Mouse (Mus musculus): ENCODE results near the gene Icam4. TPM values are rescaled to one million over a fixed set of nuclear protein-coding genes. Genes with fewer than 3 reads are reported as not detected.
"Not testable (repeated sequence)": the region's sequence is repeated elsewhere in the genome, so short reads cannot be mapped to it uniquely, and the experiment has no call there.

Gene Icam4
- polyA plus RNA-seq, 1 experiment, result 8.1 TPM

DNA sequence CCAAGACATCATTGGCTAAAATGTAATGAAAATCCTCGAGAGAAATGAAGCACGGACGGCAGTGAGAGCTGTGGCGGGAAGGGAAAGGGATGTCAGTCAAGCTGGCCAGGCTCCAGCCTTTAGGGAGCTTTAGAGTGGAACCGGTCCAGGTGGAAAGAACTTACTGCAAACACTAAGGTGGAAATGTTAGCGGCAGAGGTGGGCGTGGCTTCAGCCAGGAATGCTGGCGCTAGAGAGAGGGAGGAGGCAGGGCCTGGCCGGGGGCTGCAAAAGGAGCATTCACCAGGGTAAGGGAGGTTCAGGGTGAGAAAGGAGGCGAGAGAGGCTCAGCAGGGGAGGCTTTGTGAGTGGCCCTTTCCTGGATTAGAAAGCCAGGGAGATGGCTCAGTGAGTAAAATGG, 38.3 kb upstream of the Icam4 start:
- no peak overlapping the region for H3K27ac ChIP-seq (ENCODE audit: insufficient read depth, low read length)
- no peaks in the 10 kb centered on the region for H3K27me3 ChIP-seq (ENCODE audit: control insufficient read depth, insufficient read depth, low read length)
- TF ChIP-seq POLR2A (IDR thresholded peaks at IDR 0.05; ENCODE audit: low read depth, low read length) (no peak), CTCF (IDR thresholded peaks at IDR 0.05; ENCODE audit: extremely low read depth, insufficient read depth, insufficient read length, insufficient replicate concordance) (no peak)
- no peak overlapping the region for H3K4me3 ChIP-seq (ENCODE audit: extremely low read depth, insufficient read depth, insufficient read length)
- WGBS, result 43% methylated on average over 10 of the region's 10 CpGs
- no peaks in the 10 kb centered on the region for H3K4me1 ChIP-seq (ENCODE audit: control insufficient read depth, insufficient read depth, insufficient read length)
- DNase-seq (ENCODE audit: low read depth in 1 of 2, low spot score in 2 of 2), result no peak
- H3K36me3 ChIP-seq (ENCODE audit: control insufficient read depth, insufficient read depth, low read length), result no peaks in the 10 kb centered on the region

DNA sequence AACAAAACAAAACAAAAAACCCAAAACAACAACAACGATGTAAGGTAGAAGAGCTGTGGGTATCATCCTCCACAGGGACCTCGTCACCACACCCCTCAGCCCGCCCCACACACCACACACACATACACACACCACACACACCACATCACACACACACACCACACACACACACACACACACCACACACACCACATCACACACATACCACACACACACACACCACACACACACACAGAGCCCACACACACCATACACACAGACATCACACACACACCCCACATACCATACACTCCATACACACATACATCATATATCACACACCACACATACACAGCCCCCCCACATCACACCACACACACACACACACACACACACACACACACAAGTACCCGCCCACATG, 37.6 kb upstream of the Icam4 start:
- H3K27me3 ChIP-seq (ENCODE audit: control insufficient read depth, insufficient read depth, low read length), result no peaks in the 10 kb centered on the region
- H3K27ac ChIP-seq (ENCODE audit: insufficient read depth, low read length), result no peak overlapping the region
- DNase-seq (ENCODE audit: low read depth in 1 of 2, low spot score in 2 of 2), result no peak
- TF ChIP-seq POLR2A (IDR thresholded peaks at IDR 0.05; ENCODE audit: low read depth, low read length) (no peak), CTCF (IDR thresholded peaks at IDR 0.05; ENCODE audit: extremely low read depth, insufficient read depth, insufficient read length, insufficient replicate concordance) (no peak)
- no peaks in the 10 kb centered on the region for H3K36me3 ChIP-seq (ENCODE audit: control insufficient read depth, insufficient read depth, low read length)
- no peak overlapping the region for H3K4me3 ChIP-seq (ENCODE audit: extremely low read depth, insufficient read depth, insufficient read length)
- WGBS, result 100% methylated on average over 4 of the region's 4 CpGs
- no peaks in the 10 kb centered on the region for H3K4me1 ChIP-seq (ENCODE audit: control insufficient read depth, insufficient read depth, insufficient read length)

DNA sequence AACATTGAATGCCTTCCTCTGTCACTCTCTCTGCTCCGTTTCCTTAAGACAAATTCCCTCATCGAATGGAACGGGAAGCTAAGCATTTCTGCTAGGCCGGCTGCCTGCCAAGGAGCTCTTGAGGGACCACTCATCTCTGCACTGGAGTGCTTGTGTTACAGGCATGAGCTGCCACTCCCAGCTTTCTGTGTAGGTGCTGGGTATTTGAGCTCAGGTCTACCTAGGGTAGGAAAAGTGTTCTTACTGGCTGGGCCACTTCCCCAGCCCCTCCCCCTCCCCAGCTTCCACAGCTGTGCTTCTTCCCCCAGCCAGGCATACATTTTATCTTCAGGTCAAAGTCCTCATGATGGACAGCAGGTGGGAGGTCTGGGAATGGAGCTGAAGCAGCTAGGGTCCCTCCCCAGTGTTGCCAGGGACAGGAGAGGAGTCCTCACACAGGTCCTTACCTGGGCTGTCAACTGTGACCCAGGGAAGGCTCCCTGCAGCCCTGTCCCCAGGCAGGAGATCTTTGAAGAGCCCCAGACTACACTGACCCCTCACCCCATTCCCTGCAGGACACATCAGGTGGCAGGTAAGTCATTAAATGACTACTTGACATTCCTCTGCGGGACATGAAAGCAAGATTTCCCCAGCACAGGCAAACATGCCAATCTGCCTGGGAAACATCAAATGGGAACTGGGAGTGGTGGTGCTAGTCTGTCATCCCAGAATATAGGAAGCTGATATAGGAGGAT, 35.8 kb upstream of the Icam4 start:
- H3K4me3 ChIP-seq (ENCODE audit: extremely low read depth, insufficient read depth, insufficient read length), result no peak overlapping the region
- H3K27ac ChIP-seq (ENCODE audit: insufficient read depth, low read length), result no peak overlapping the region
- WGBS, result 93% methylated on average over 5 of the region's 5 CpGs
- H3K27me3 ChIP-seq (ENCODE audit: control insufficient read depth, insufficient read depth, low read length), result no peaks in the 10 kb centered on the region
- H3K4me1 ChIP-seq (ENCODE audit: control insufficient read depth, insufficient read depth, insufficient read length), result no peaks in the 10 kb centered on the region
- DNase-seq (ENCODE audit: low read depth in 1 of 2, low spot score in 2 of 2), result no peak
- no peaks in the 10 kb centered on the region for H3K36me3 ChIP-seq (ENCODE audit: control insufficient read depth, insufficient read depth, low read length)
- TF ChIP-seq CTCF (IDR thresholded peaks at IDR 0.05; ENCODE audit: extremely low read depth, insufficient read depth, insufficient read length, insufficient replicate concordance) (no peak), POLR2A (IDR thresholded peaks at IDR 0.05; ENCODE audit: low read depth, low read length) (no peak)

DNA sequence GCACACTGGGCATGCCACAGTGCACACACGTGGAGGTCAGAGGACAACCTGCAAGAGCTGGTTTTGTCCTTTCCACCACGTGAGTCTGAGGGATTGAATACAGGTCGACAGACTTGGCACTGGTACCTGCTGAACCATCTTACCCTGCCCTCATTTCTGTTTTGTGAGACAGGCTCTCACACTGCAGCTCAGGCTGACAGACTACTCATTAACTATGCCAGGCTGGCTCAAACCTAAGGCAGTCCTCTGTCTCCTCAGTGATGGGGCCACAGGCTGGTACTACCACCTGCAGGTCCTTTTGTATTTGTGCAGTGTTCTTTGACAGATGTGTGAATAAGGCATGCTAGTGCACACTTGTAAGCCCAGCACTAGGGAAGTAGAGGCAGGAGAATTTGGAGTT, 34.1 kb upstream of the Icam4 start:
- no peaks in the 10 kb centered on the region for H3K36me3 ChIP-seq (ENCODE audit: control insufficient read depth, insufficient read depth, low read length)
- H3K4me3 ChIP-seq (ENCODE audit: extremely low read depth, insufficient read depth, insufficient read length), result no peak overlapping the region
- no peak overlapping the region for H3K27ac ChIP-seq (ENCODE audit: insufficient read depth, low read length)
- WGBS, result 80% methylated on average over 3 of the region's 3 CpGs
- H3K27me3 ChIP-seq (ENCODE audit: control insufficient read depth, insufficient read depth, low read length), result no peaks in the 10 kb centered on the region
- H3K4me1 ChIP-seq (ENCODE audit: control insufficient read depth, insufficient read depth, insufficient read length), result no peaks in the 10 kb centered on the region
- DNase-seq (ENCODE audit: low read depth in 1 of 2, low spot score in 2 of 2), result no peak
- TF ChIP-seq CTCF (IDR thresholded peaks at IDR 0.05; ENCODE audit: extremely low read depth, insufficient read depth, insufficient read length, insufficient replicate concordance), result no peak
- TF ChIP-seq POLR2A (IDR thresholded peaks at IDR 0.05; ENCODE audit: low read depth, low read length), result no peak

DNA sequence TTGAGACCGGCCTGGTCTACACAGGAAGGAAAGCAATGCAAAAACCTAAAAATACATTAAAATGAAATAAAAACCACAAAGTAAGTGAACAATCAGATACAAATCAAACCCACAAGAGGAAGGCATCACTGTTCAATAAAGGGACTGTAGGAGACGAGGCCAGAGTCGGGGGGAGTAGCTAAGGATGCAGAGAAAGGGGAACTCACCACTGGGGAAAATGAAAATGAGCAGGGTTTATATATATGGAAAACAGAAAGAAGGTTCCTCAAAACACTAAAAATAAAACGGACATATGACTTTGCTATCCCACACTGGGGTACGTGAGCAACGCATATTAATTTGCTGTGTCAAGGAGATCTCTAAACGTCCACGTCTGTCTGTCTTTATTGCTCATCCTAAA, 32.1 kb upstream of the Icam4 start:
- DNase-seq (ENCODE audit: low read depth in 1 of 2, low spot score in 2 of 2), result no peak
- Histone ChIP-seq H3K27ac (ENCODE audit: insufficient read depth, low read length) (no peak overlapping the region), H3K27me3 (ENCODE audit: control insufficient read depth, insufficient read depth, low read length) (no peaks in the 10 kb centered on the region), H3K4me3 (ENCODE audit: extremely low read depth, insufficient read depth, insufficient read length) (no peak overlapping the region), H3K4me1 (ENCODE audit: control insufficient read depth, insufficient read depth, insufficient read length) (no peaks in the 10 kb centered on the region), H3K36me3 (ENCODE audit: control insufficient read depth, insufficient read depth, low read length) (no peaks in the 10 kb centered on the region)
- no peak for TF ChIP-seq POLR2A (IDR thresholded peaks at IDR 0.05; ENCODE audit: low read depth, low read length)
- no peak for TF ChIP-seq CTCF (IDR thresholded peaks at IDR 0.05; ENCODE audit: extremely low read depth, insufficient read depth, insufficient read length, insufficient replicate concordance)
- WGBS, result 33% methylated on average over 8 of the region's 8 CpGs

DNA sequence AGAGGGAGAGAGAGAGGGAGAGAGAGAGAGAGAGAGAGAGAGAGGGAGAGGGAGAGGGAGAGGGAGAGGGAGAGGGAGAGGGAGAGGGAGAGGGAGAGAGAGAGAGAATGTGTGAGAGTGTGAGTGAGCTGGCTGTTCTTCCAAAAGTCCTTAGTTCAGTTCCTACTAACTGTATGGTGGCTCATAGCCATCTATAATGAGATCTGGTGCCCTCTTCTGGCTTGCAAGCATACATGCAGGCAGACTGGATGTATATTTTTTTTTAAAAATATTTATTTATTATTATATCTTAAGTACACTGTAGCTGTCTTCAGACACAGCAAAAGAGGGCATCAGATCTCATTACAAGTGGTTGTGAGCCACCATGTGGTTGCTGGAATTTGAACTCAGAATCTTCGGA, 30.8 kb upstream of the Icam4 start:
- not testable (repeated sequence) for DNase-seq (ENCODE audit: low read depth in 1 of 2, low spot score in 2 of 2); H3K27ac ChIP-seq (ENCODE audit: insufficient read depth, low read length)

DNA sequence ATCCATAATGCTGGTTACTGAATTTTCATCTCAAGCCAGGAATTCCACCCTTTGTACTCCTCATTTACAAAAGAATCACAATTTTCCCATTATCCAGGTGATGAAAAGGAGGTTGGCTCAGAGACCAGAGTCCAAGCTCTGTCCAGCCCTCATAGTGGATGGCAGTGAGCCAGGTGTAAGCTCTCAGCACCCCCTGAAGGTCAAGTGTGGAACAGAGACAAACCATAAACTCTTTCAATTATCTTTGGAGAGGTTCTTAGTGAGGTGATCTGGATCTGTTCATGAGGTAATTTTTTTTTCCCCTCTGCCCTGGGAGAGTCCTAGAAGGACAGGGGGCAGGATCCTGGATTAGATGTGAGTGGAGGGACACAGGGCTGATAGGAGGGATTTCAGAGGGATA, 28.4 kb upstream of the Icam4 start:
- no peaks in the 10 kb centered on the region for H3K27me3 ChIP-seq (ENCODE audit: control insufficient read depth, insufficient read depth, low read length)
- no peak overlapping the region for H3K27ac ChIP-seq (ENCODE audit: insufficient read depth, low read length)
- DNase-seq (ENCODE audit: low read depth in 1 of 2, low spot score in 2 of 2), result no peak
- no peak overlapping the region for H3K4me3 ChIP-seq (ENCODE audit: extremely low read depth, insufficient read depth, insufficient read length)
- 0 out of 2 replicates have a peak, but pooled peaks cover 3% of the 10 kb centered on the region for H3K36me3 ChIP-seq (ENCODE audit: control insufficient read depth, insufficient read depth, low read length)
- H3K4me1 ChIP-seq (ENCODE audit: control insufficient read depth, insufficient read depth, insufficient read length), result no peaks in the 10 kb centered on the region; the same call in 1 of the 2 replicates
- TF ChIP-seq POLR2A (IDR thresholded peaks at IDR 0.05; ENCODE audit: low read depth, low read length) (no peak), CTCF (IDR thresholded peaks at IDR 0.05; ENCODE audit: extremely low read depth, insufficient read depth, insufficient read length, insufficient replicate concordance) (no peak)

More for the DNA sequence above, 30.8 kb upstream of the Icam4 start:
- not testable (repeated sequence) for H3K4me1 ChIP-seq (ENCODE audit: control insufficient read depth, insufficient read depth, insufficient read length); H3K4me3 ChIP-seq (ENCODE audit: extremely low read depth, insufficient read depth, insufficient read length); H3K36me3 ChIP-seq (ENCODE audit: control insufficient read depth, insufficient read depth, low read length); H3K27me3 ChIP-seq (ENCODE audit: control insufficient read depth, insufficient read depth, low read length)
- 83% methylated on average over 1 of the region's 1 CpGs for WGBS

All from spleen, adult 2 months (tissue).